Mouse (Mus musculus) hindbrain, embryonic 13.5 days (tissue): Measurements from ENCODE around the gene Gm28048. TPM values are rescaled to one million over a fixed set of nuclear protein-coding genes. Genes with fewer than 3 reads are reported as not detected.

Experiments used
- ATAC-seq: fragments of 200-750 bp; cut with Nextera tagmentation; 2 replicates; pipeline ENCODE4 v1.8.0; 2017; ENCODE audit warnings: moderate TSS enrichment; ENCODE audit not compliant: low FRiP score
- H3K27ac ChIP-seq: fragments of 300-500 bp; sonication (generic); 2 replicates; pipeline ENCODE4 v1.5.1; 2015; ENCODE audit warnings: inconsistent platforms, mild to moderate bottlenecking, moderate library complexity
- H3K27me3 ChIP-seq: fragments of 300-500 bp; sonication (generic); 2 replicates; pipeline ENCODE4 v1.6.1; 2015; ENCODE audit warnings: mild to moderate bottlenecking, inconsistent platforms
- H3K36me3 ChIP-seq: fragments of 300-500 bp; sonication (generic); 2 replicates; pipeline ENCODE4 v1.6.1; 2015; ENCODE audit warnings: mild to moderate bottlenecking, inconsistent platforms
- H3K4me1 ChIP-seq: fragments of 300-500 bp; sonication (generic); replicated peaks from 2 replicates; pipeline ENCODE4 v1.6.1; 2015; ENCODE audit warnings: inconsistent platforms
- H3K4me2 ChIP-seq: fragments of 300-500 bp; sonication (generic); 2 replicates; pipeline ENCODE4 v1.6.1; 2015; ENCODE audit warnings: inconsistent platforms, mild to moderate bottlenecking, moderate library complexity
- H3K4me3 ChIP-seq: fragments of 300-500 bp; sonication (generic); 2 replicates; pipeline ENCODE4 v1.5.1; 2015; ENCODE audit warnings: mild to moderate bottlenecking, inconsistent platforms
- H3K9ac ChIP-seq: fragments of 300-500 bp; sonication (generic); 2 replicates; pipeline ENCODE4 v1.6.1; 2015; ENCODE audit warnings: mild to moderate bottlenecking, inconsistent platforms
- H3K9me3 ChIP-seq: fragments of 300-500 bp; sonication (generic); 2 replicates; pipeline ENCODE4 v1.6.1; 2016; ENCODE audit warnings: inconsistent platforms
- WGBS: fragments of 180-500 bp; shearing (Covaris S2); methylation state at CpG from one replicate; pipeline ENCODE4 v1.1.7; 2015; 5-methylcytosine and 5-hydroxymethylcytosine counted together
- polyA plus RNA-seq: library from polyadenylated mRNA; unstranded; fragments of >200 nt; fragmentation: Nextera tagmentation; extraction: Ambion mirVana; gene quantifications from 2 replicates; pipeline ENCODE4 v1.2.1, GENCODE M21; 2015

Gene Gm28048
- polyA plus RNA-seq, 1 experiment from 2014 or later, result 6.1 TPM

- no peak overlapping the region for H3K4me2 ChIP-seq
- no peak overlapping the region for H3K9ac ChIP-seq
- H3K4me3 ChIP-seq, result no peak overlapping the region
- H3K27me3 ChIP-seq, result no peaks in the 10 kb centered on the region
- H3K9me3 ChIP-seq, result no peaks in the 10 kb centered on the region
- H3K4me1 ChIP-seq, result no peaks in the 10 kb centered on the region
- H3K36me3 ChIP-seq, result no peaks in the 10 kb centered on the region
- H3K27ac ChIP-seq, result no peak overlapping the region
- 46% methylated on average over 5 of the region's 5 CpGs for WGBS
- no peak for ATAC-seq
These were observed 151.7 kb downstream of the Gm28048 start for GRCm38 (mm10) chr11:22830179-22830611.

GRCm38 (mm10) chr11:22828988-22829632 lies 152.8 kb downstream of the Gm28048 start:
- 98% methylated on average over 15 of the region's 15 CpGs for WGBS
- Histone ChIP-seq H3K27ac (no peak overlapping the region), H3K4me2 (no peak overlapping the region), H3K4me3 (no peak overlapping the region), H3K36me3 (no peaks in the 10 kb centered on the region), H3K9ac (no peak overlapping the region), H3K9me3 (no peaks in the 10 kb centered on the region), H3K27me3 (no peaks in the 10 kb centered on the region), H3K4me1 (no peaks in the 10 kb centered on the region)
- no peak for ATAC-seq

- no peak overlapping the region for H3K4me3 ChIP-seq
- no peaks in the 10 kb centered on the region for H3K9me3 ChIP-seq
- H3K27ac ChIP-seq, result no peak overlapping the region
- ATAC-seq, result no peak
- no peaks in the 10 kb centered on the region for H3K36me3 ChIP-seq
- H3K4me2 ChIP-seq, result no peak overlapping the region
- H3K27me3 ChIP-seq, result no peaks in the 10 kb centered on the region
- H3K9ac ChIP-seq, result no peak overlapping the region
- no peaks in the 10 kb centered on the region for H3K4me1 ChIP-seq
- WGBS, result 83% methylated on average over 4 of the region's 4 CpGs
These were observed 154.3 kb downstream of the Gm28048 start for GRCm38 (mm10) chr11:22827514-22828080.

GRCm38 (mm10) chr11:22826665-22827064 lies 155.2 kb downstream of the Gm28048 start:
- WGBS, result 89% methylated on average over 6 of the region's 6 CpGs
- Histone ChIP-seq H3K4me1 (no peaks in the 10 kb centered on the region), H3K4me3 (no peak overlapping the region), H3K9ac (no peak overlapping the region), H3K36me3 (no peaks in the 10 kb centered on the region), H3K27ac (no peak overlapping the region), H3K9me3 (no peaks in the 10 kb centered on the region), H3K27me3 (no peaks in the 10 kb centered on the region), H3K4me2 (no peak overlapping the region)
- no peak for ATAC-seq

GRCm38 (mm10) chr11:22826051-22826450 lies 155.8 kb downstream of the Gm28048 start:
- Histone ChIP-seq H3K4me1 (no peaks in the 10 kb centered on the region), H3K9me3 (no peaks in the 10 kb centered on the region), H3K9ac (no peak overlapping the region), H3K36me3 (no peaks in the 10 kb centered on the region), H3K27ac (no peak overlapping the region), H3K4me3 (no peak overlapping the region), H3K4me2 (no peak overlapping the region), H3K27me3 (0 out of 2 replicates have a peak, but pooled peaks cover under 1% of the 10 kb centered on the region)
- no peak for ATAC-seq
- 93% methylated on average over 14 of the region's 14 CpGs for WGBS

- H3K27ac ChIP-seq, result no peak overlapping the region
- 94% methylated on average over 1 of the region's 1 CpGs for WGBS
- H3K9me3 ChIP-seq, result no peaks in the 10 kb centered on the region
- no peak overlapping the region for H3K4me2 ChIP-seq
- no peaks in the 10 kb centered on the region for H3K4me1 ChIP-seq
- no peaks in the 10 kb centered on the region for H3K36me3 ChIP-seq
- H3K9ac ChIP-seq, result no peak overlapping the region
- H3K4me3 ChIP-seq, result no peak overlapping the region
- ATAC-seq, result no peak
- 0 out of 2 replicates have a peak, but pooled peaks cover 3% of the 10 kb centered on the region for H3K27me3 ChIP-seq
These were observed 156.3 kb downstream of the Gm28048 start for GRCm38 (mm10) chr11:22825548-22825947.

- no peak overlapping the region for H3K4me2 ChIP-seq
- no peak overlapping the region for H3K9ac ChIP-seq
- no peaks in the 10 kb centered on the region for H3K36me3 ChIP-seq
- H3K9me3 ChIP-seq, result no peaks in the 10 kb centered on the region
- 0 out of 2 replicates have a peak, but pooled peaks cover 3% of the 10 kb centered on the region for H3K27me3 ChIP-seq
- no peak for ATAC-seq
- no peak overlapping the region for H3K4me3 ChIP-seq
- WGBS, result 81% methylated on average over 9 of the region's 9 CpGs
- no peaks in the 10 kb centered on the region for H3K4me1 ChIP-seq
- no peak overlapping the region for H3K27ac ChIP-seq
These were observed 157.7 kb downstream of the Gm28048 start for GRCm38 (mm10) chr11:22824049-22824705.

- H3K4me3 ChIP-seq, result no peak overlapping the region
- 0 out of 2 replicates have a peak, but pooled peaks cover 3% of the 10 kb centered on the region for H3K27me3 ChIP-seq
- no peak overlapping the region for H3K27ac ChIP-seq
- H3K9ac ChIP-seq, result no peak overlapping the region
- no peaks in the 10 kb centered on the region for H3K36me3 ChIP-seq
- no peaks in the 10 kb centered on the region for H3K9me3 ChIP-seq
- H3K4me2 ChIP-seq, result no peak overlapping the region
- no peak for ATAC-seq
- 82% methylated on average over 3 of the region's 3 CpGs for WGBS
- no peaks in the 10 kb centered on the region for H3K4me1 ChIP-seq
These were observed 160.6 kb downstream of the Gm28048 start for GRCm38 (mm10) chr11:22821243-22821642.

- Histone ChIP-seq H3K27me3 (0 out of 2 replicates have a peak, but pooled peaks cover 3% of the 10 kb centered on the region), H3K9ac (no peak overlapping the region), H3K4me3 (no peak overlapping the region), H3K4me2 (no peak overlapping the region), H3K27ac (no peak overlapping the region), H3K36me3 (no peaks in the 10 kb centered on the region), H3K4me1 (no peaks in the 10 kb centered on the region), H3K9me3 (no peaks in the 10 kb centered on the region)
- 68% methylated on average over 5 of the region's 5 CpGs for WGBS
- no peak for ATAC-seq
These were observed 163.5 kb downstream of the Gm28048 start for GRCm38 (mm10) chr11:22818371-22818770.

GRCm38 (mm10) chr11:22815877-22816276 lies 166.0 kb downstream of the Gm28048 start:
- 92% methylated on average over 7 of the region's 7 CpGs for WGBS
- Histone ChIP-seq H3K9me3 (no peaks in the 10 kb centered on the region), H3K36me3 (no peaks in the 10 kb centered on the region), H3K4me2 (no peak overlapping the region), H3K4me1 (no peaks in the 10 kb centered on the region), H3K27me3 (0 out of 2 replicates have a peak, but pooled peaks cover under 1% of the 10 kb centered on the region), H3K4me3 (no peak overlapping the region), H3K9ac (no peak overlapping the region), H3K27ac (no peak overlapping the region)
- ATAC-seq, result no peak

GRCm38 (mm10) chr11:22815143-22815542 lies 166.7 kb downstream of the Gm28048 start:
- Histone ChIP-seq H3K9me3 (no peaks in the 10 kb centered on the region), H3K4me1 (no peaks in the 10 kb centered on the region), H3K36me3 (no peaks in the 10 kb centered on the region), H3K27ac (no peak overlapping the region), H3K9ac (no peak overlapping the region), H3K4me3 (no peak overlapping the region), H3K27me3 (no peaks in the 10 kb centered on the region), H3K4me2 (no peak overlapping the region)
- ATAC-seq, result no peak

GRCm38 (mm10) chr11:22813921-22814704 lies 167.8 kb downstream of the Gm28048 start:
- H3K27ac ChIP-seq, result no peak overlapping the region
- 83% methylated on average over 5 of the region's 5 CpGs for WGBS
- H3K4me2 ChIP-seq, result no peak overlapping the region
- H3K9me3 ChIP-seq, result no peaks in the 10 kb centered on the region
- H3K4me1 ChIP-seq, result no peaks in the 10 kb centered on the region
- H3K27me3 ChIP-seq, result no peaks in the 10 kb centered on the region
- no peaks in the 10 kb centered on the region for H3K36me3 ChIP-seq
- no peak for ATAC-seq
- H3K9ac ChIP-seq, result no peak overlapping the region
- no peak overlapping the region for H3K4me3 ChIP-seq
